Mouse (Mus musculus): Measurements from ENCODE around the gene Dthd1.

- TF ChIP-seq CTCF (IDR thresholded peaks at IDR 0.05; ENCODE audit: borderline replicate concordance, insufficient read depth, low read length) = no peak
- no peak for TF ChIP-seq POLR2A (IDR thresholded peaks at IDR 0.05; ENCODE audit: low read depth, low read length)
These were observed 37.7 kb downstream of the Dthd1 start for GRCm38 (mm10) chr5:62851337-62851736.

Measured in embryonic fibroblast, embryonic 13.5 days (primary cell).